Comparison of ENCODE assay signal across 8 mouse cellular contexts in genomic region chr6:51591844-51592243, GRCm38 (mm10).
DNase-seq lines count a peak whose midpoint lies in the region; ATAC-seq and TF ChIP-seq lines count a peak whose summit lies in the region.

No protein-coding gene starts in this region.

- H3K27ac ChIP-seq in heart, embryonic 16.5 days (ENCODE audit: low read length): no peak overlapping the region
- H3K27ac ChIP-seq in brown adipose tissue, adult 24 weeks (replicated peaks; ENCODE audit: low read depth, low read length): no peak overlapping the region
- peak overlapping the region; percentile 97 for H3K27ac ChIP-seq in forebrain, embryonic 12.5 days
- H3K27ac ChIP-seq in limb, embryonic 14.5 days (replicated peaks; ENCODE audit: low read depth, low read length): no peak overlapping the region

- no peak for DNase-seq in heart, postnatal 14 days
- no peak for DNase-seq in limb, embryonic 14.5 days (ENCODE audit: low spot score)
- no peak for DNase-seq in frontal cortex, postnatal 10 days (ENCODE audit: low spot score in 2 of 2)
- no peak for DNase-seq in T-cell, adult 2 months (ENCODE audit: low spot score)
- no peak for DNase-seq in left cerebral cortex, adult 8-10 months (ENCODE audit: low spot score in 2 of 2)

- H3K4me2 ChIP-seq in heart, embryonic 16.5 days (ENCODE audit: low read depth, low read length): peak overlapping the region; percentile 94
- peak overlapping the region; percentile 71 for H3K4me2 ChIP-seq in forebrain, embryonic 12.5 days
- peak overlapping the region; percentile 96 for H3K4me2 ChIP-seq in limb, embryonic 14.5 days (replicated peaks; ENCODE audit: low read depth, low read length, severe bottlenecking)

- H3K9ac ChIP-seq in heart, embryonic 16.5 days (ENCODE audit: low read length): no peak overlapping the region
- peak overlapping the region; percentile 73 for H3K9ac ChIP-seq in forebrain, embryonic 12.5 days
- H3K9ac ChIP-seq in limb, embryonic 14.5 days (ENCODE audit: low read depth, low read length, severe bottlenecking): no peak overlapping the region

- no peaks in the 10 kb centered on the region; the same call in 1 of the 2 replicates for H3K27me3 ChIP-seq in heart, embryonic 16.5 days (ENCODE audit: control insufficient read depth, insufficient read depth, low read length)
- H3K27me3 ChIP-seq in forebrain, embryonic 12.5 days: no peaks in the 10 kb centered on the region
- no peaks in the 10 kb centered on the region; the same call in 1 of the 2 replicates for H3K27me3 ChIP-seq in limb, embryonic 14.5 days (ENCODE audit: control insufficient read depth, insufficient read depth, low read length)

- peaks cover 6% of the 10 kb centered on the region for H3K4me1 ChIP-seq in heart, embryonic 16.5 days (ENCODE audit: control insufficient read depth, insufficient read depth, low read length)
- H3K4me1 ChIP-seq in brown adipose tissue, adult 24 weeks (ENCODE audit: control insufficient read depth, insufficient read depth, insufficient read length, low read length): no peaks in the 10 kb centered on the region
- peaks cover 36% of the 10 kb centered on the region for H3K4me1 ChIP-seq in forebrain, embryonic 12.5 days
- H3K4me1 ChIP-seq in limb, embryonic 14.5 days (ENCODE audit: control insufficient read depth, insufficient read depth, low read length): peaks cover 9% of the 10 kb centered on the region; the same call in 1 of the 2 replicates

- peak overlapping the region; percentile 56; the same call in 1 of the 2 replicates for H3K4me3 ChIP-seq in heart, embryonic 16.5 days (ENCODE audit: low read length)
- peak overlapping the region; percentile 19; the same call in 1 of the 2 replicates for H3K4me3 ChIP-seq in brown adipose tissue, adult 24 weeks (ENCODE audit: insufficient read depth, low read depth, low read length)
- H3K4me3 ChIP-seq in forebrain, embryonic 12.5 days (replicated peaks): peak overlapping the region; percentile 43
- peak overlapping the region; percentile 50 for H3K4me3 ChIP-seq in limb, embryonic 14.5 days (replicated peaks; ENCODE audit: low read length)

- no peak for TF ChIP-seq POLR2A in limb, embryonic 14.5 days (IDR thresholded peaks at IDR 0.05; ENCODE audit: borderline replicate concordance, extremely low read depth, insufficient read depth, insufficient read length)

- H3K36me3 ChIP-seq in heart, embryonic 16.5 days (ENCODE audit: control insufficient read depth, insufficient read depth): no peaks in the 10 kb centered on the region
- no peaks in the 10 kb centered on the region for H3K36me3 ChIP-seq in forebrain, embryonic 12.5 days (replicated peaks)
- H3K36me3 ChIP-seq in limb, embryonic 14.5 days (ENCODE audit: control insufficient read depth, insufficient read depth, low read length): no peaks in the 10 kb centered on the region

- H3K9me3 ChIP-seq in heart, embryonic 16.5 days (replicated peaks; ENCODE audit: control insufficient read depth, low read length): no peaks in the 10 kb centered on the region
- no peaks in the 10 kb centered on the region for H3K9me3 ChIP-seq in forebrain, embryonic 12.5 days
- no peaks in the 10 kb centered on the region for H3K9me3 ChIP-seq in limb, embryonic 14.5 days (ENCODE audit: control insufficient read depth, low read length)

- no peak for ATAC-seq in heart, embryonic 16.5 days (replicated peaks; ENCODE audit: extremely low read depth, insufficient read depth, low FRiP score)
- ATAC-seq in forebrain, embryonic 12.5 days (ENCODE audit: low FRiP score): no peak
- ATAC-seq in limb, embryonic 14.5 days (ENCODE audit: low FRiP score, low read depth): no peak

- 80% methylated on average over 3 of the region's 3 CpGs for WGBS in heart, embryonic 16.5 days
- 14% methylated on average over 3 of the region's 3 CpGs for WGBS in forebrain, embryonic 12.5 days
- WGBS in limb, embryonic 14.5 days: 31% methylated on average over 3 of the region's 3 CpGs

- intact Hi-C loops in heart, postnatal 14 days (cut with DNase I): no loop called here
